Mouse (Mus musculus): ENCODE results near the gene Nrxn3. TPM values are rescaled to one million over a fixed set of nuclear protein-coding genes. Genes with fewer than 3 reads are reported as not detected.

Gene Nrxn3
- polyA plus RNA-seq, 1 experiment from 2014 or later: 3.5 TPM

DNA sequence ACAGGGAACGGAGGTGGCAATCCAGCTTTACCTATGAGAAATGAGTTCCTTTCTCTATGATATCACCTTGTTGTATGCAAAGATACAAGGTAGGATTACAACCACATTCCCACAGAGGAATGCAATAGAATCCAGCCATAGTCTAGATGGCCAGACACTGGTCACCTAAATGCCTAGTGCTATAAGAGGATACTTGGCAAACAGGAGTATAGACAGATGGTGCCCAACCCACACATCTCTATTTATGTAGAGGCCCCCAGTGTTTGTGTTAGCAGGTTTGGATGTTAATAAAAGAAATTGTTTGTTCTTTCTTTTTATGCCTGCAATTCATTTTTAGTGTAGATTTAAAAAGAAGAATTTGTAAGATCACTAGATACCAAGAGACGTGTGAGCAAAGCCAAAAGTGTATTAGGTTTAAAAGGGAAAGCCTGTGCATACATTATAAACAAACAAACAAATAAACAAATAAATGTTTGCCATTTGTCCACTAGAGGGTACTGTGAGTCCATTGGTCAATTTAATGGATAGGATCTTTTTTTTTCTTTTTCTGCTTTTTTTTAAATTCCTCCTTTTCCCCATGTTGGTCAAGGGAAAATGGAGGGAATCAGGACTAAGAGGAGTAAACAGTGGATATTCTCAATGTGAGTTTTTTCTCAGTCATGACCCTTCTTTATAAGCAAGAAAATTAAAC, 832.2 kb downstream of the Nrxn3 start:
- no peak overlapping the region for H3K27ac ChIP-seq (replicated peaks; ENCODE audit: low read depth, low read length)
- H3K4me2 ChIP-seq (ENCODE audit: low read depth, low read length): no peak overlapping the region
- no peak overlapping the region for H3K9ac ChIP-seq (replicated peaks; ENCODE audit: low read length)
- no peaks in the 10 kb centered on the region for H3K27me3 ChIP-seq (ENCODE audit: control insufficient read depth, insufficient read depth, low read length)
- DNase-seq (ENCODE audit: low spot score) (peak; percentile 34), ATAC-seq (replicated peaks; ENCODE audit: insufficient number of reproducible peaks, low FRiP score, low TSS enrichment, low read depth) (no peak)
- no peaks in the 10 kb centered on the region for H3K4me1 ChIP-seq (ENCODE audit: control insufficient read depth, insufficient read depth, low read length)
- WGBS: 68% methylated on average over 2 of the region's 2 CpGs
- H3K36me3 ChIP-seq (replicated peaks; ENCODE audit: control insufficient read depth, insufficient read depth, low read depth, low read length): no peaks in the 10 kb centered on the region
- H3K9me3 ChIP-seq (replicated peaks; ENCODE audit: control insufficient read depth, low read length): no peaks in the 10 kb centered on the region
- no peak overlapping the region for H3K4me3 ChIP-seq (ENCODE audit: low read depth, low read length)

DNA sequence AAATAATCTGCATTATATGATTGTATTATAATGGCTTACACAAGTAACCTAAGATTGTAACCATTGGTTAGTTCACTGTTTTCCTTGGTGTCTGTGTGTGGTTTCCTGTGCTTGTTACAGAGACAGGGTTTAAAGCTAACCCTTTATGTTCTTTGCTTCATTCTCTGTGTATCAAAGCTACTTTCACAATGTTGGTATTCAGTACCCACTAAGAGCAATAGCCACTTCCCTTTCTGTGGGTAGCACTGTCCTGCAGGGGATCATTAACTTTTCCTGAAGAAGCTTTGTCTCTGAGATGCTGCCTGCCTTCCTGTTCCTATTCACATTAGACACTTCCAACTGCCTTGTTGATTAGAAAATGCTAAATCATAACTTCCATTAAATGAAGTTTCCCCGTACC, 836.2 kb downstream of the Nrxn3 start:
- Histone ChIP-seq H3K9me3 (replicated peaks; ENCODE audit: control insufficient read depth, low read length) (no peaks in the 10 kb centered on the region), H3K4me3 (ENCODE audit: low read depth, low read length) (no peak overlapping the region), H3K27me3 (ENCODE audit: control insufficient read depth, insufficient read depth, low read length) (no peaks in the 10 kb centered on the region), H3K4me2 (ENCODE audit: low read depth, low read length) (no peak overlapping the region), H3K4me1 (ENCODE audit: control insufficient read depth, insufficient read depth, low read length) (no peaks in the 10 kb centered on the region), H3K36me3 (replicated peaks; ENCODE audit: control insufficient read depth, insufficient read depth, low read depth, low read length) (no peaks in the 10 kb centered on the region), H3K27ac (replicated peaks; ENCODE audit: low read depth, low read length) (no peak overlapping the region), H3K9ac (replicated peaks; ENCODE audit: low read length) (no peak overlapping the region)
- DNase-seq (ENCODE audit: low spot score) (no peak), ATAC-seq (replicated peaks; ENCODE audit: insufficient number of reproducible peaks, low FRiP score, low TSS enrichment, low read depth) (no peak)
- 69% methylated on average over 1 of the region's 1 CpGs for WGBS

DNA sequence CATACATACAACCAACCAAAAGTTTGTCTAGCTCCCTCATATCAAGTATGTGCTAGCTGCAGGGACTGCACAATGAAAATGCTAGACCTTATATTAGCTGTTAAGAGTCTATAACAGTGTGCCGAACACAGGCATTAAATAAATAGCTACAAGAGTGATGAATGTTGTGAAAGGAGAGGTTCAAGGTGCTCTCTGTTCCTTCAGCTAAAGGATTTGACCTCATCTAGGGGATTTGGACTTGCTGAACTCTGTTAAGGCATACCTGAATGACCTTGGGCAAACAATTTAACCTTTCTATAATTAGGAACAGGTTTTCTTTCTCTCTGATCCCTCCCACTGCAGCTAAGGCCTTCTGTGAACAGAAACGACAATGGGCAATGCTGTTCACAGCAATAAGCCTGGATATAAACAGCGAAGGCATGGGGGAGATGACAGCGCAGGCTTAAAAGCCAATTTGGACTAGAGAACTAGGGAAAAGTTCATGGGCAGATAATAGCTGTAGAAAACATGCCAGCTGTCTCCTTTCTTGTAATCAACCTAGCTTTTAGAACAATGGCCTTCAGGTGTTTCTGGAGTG, 839.4 kb downstream of the Nrxn3 start:
- no peak for DNase-seq (ENCODE audit: low spot score)
- Histone ChIP-seq H3K4me2 (ENCODE audit: low read depth, low read length) (no peak overlapping the region), H3K27me3 (ENCODE audit: control insufficient read depth, insufficient read depth, low read length) (no peaks in the 10 kb centered on the region), H3K4me3 (ENCODE audit: low read depth, low read length) (no peak overlapping the region), H3K27ac (replicated peaks; ENCODE audit: low read depth, low read length) (no peak overlapping the region), H3K4me1 (ENCODE audit: control insufficient read depth, insufficient read depth, low read length) (no peaks in the 10 kb centered on the region), H3K9me3 (replicated peaks; ENCODE audit: control insufficient read depth, low read length) (no peaks in the 10 kb centered on the region), H3K9ac (replicated peaks; ENCODE audit: low read length) (no peak overlapping the region), H3K36me3 (replicated peaks; ENCODE audit: control insufficient read depth, insufficient read depth, low read depth, low read length) (no peaks in the 10 kb centered on the region)
- 43% methylated on average over 4 of the region's 4 CpGs for WGBS
- no peak for ATAC-seq (replicated peaks; ENCODE audit: insufficient number of reproducible peaks, low FRiP score, low TSS enrichment, low read depth)

DNA sequence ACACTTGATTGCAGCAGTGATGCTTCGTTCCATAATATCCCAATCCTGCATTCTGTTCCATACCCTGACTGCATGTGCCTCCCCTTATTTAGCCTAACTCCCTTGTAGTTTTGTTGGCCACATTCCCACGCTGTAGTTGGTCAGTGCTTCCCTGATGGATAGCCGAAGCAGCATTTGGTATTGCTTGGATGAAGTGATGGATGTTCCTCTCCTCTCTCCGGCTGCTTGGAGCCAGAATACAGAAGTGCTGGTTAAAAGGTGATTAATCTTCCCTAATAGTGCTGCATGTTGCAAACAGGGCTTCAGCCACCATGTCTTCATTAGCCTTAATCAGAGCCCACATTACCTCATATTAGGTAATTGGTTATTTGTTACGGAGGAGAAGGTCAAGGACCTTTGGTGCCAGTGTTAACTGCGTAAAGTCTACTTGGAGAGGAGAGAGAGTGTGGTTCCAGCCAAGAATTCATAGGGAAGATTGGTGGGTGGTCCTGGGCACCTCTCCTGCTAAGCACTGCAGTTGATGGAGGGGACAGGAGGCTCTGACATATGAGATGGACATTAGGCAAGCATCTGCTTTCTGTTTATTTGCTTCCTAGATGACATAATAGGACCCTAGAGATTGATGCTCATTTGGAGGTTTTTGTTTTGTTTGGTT, 846.2 kb downstream of the Nrxn3 start:
- Histone ChIP-seq H3K4me3 (ENCODE audit: low read depth, low read length) (no peak overlapping the region), H3K9me3 (replicated peaks; ENCODE audit: control insufficient read depth, low read length) (no peaks in the 10 kb centered on the region), H3K9ac (replicated peaks; ENCODE audit: low read length) (no peak overlapping the region), H3K4me2 (ENCODE audit: low read depth, low read length) (no peak overlapping the region), H3K36me3 (replicated peaks; ENCODE audit: control insufficient read depth, insufficient read depth, low read depth, low read length) (no peaks in the 10 kb centered on the region), H3K4me1 (ENCODE audit: control insufficient read depth, insufficient read depth, low read length) (no peaks in the 10 kb centered on the region), H3K27me3 (ENCODE audit: control insufficient read depth, insufficient read depth, low read length) (no peaks in the 10 kb centered on the region), H3K27ac (replicated peaks; ENCODE audit: low read depth, low read length) (no peak overlapping the region)
- 71% methylated on average over 6 of the region's 6 CpGs for WGBS
- ATAC-seq (replicated peaks; ENCODE audit: insufficient number of reproducible peaks, low FRiP score, low TSS enrichment, low read depth) (no peak), DNase-seq (ENCODE audit: low spot score) (no peak)

DNA sequence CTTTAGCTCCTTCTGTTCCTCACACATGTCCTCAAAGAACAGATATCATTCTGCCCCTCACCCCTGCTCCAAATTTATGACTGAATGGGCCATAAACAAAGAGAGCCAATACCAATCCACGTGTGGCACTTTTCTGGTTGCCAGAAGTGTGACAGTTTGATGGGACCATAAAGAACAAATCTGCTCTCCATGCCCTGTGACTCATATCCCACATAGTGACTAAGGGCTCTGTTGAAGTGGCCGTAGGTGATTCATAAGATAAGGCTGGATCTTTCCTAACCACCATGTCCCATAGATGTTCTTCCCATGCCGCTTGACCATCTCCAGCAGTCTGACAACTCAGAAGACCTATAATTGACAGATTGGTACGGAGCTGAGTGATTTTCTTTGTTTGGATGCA, 869.8 kb downstream of the Nrxn3 start:
- 83% methylated on average over 4 of the region's 4 CpGs for WGBS
- ATAC-seq (replicated peaks; ENCODE audit: insufficient number of reproducible peaks, low FRiP score, low TSS enrichment, low read depth): no peak
- H3K36me3 ChIP-seq (replicated peaks; ENCODE audit: control insufficient read depth, insufficient read depth, low read depth, low read length): no peaks in the 10 kb centered on the region

DNA sequence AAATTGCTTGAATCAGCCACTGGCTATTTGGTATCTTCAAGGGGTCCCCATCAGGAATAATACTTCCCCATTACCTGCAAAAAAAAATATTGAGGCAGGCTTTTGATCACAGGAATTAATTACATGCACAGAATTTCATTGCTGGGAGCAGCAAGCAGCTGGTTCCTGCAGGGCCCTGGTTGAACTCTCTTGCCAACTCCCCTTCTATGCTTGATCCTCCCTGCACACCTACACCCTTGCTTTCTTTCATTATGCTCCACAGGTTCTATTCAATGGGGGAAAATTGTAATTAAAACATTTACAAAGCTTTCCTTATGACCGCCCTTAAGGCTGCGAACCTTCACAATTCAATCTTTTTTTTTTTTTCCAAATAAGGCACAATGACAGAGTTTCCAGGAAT, 891.0 kb downstream of the Nrxn3 start:
- H3K27ac ChIP-seq (replicated peaks; ENCODE audit: low read depth, low read length): no peak overlapping the region
- no peak overlapping the region for H3K9ac ChIP-seq (replicated peaks; ENCODE audit: low read length)
- 75% methylated on average over 2 of the region's 2 CpGs for WGBS
- DNase-seq (ENCODE audit: low spot score): no peak
- H3K27me3 ChIP-seq (ENCODE audit: control insufficient read depth, insufficient read depth, low read length): no peaks in the 10 kb centered on the region
- H3K36me3 ChIP-seq (replicated peaks; ENCODE audit: control insufficient read depth, insufficient read depth, low read depth, low read length): no peaks in the 10 kb centered on the region
- no peak overlapping the region for H3K4me3 ChIP-seq (ENCODE audit: low read depth, low read length)
- ATAC-seq (replicated peaks; ENCODE audit: insufficient number of reproducible peaks, low FRiP score, low TSS enrichment, low read depth): no peak
- H3K9me3 ChIP-seq (replicated peaks; ENCODE audit: control insufficient read depth, low read length): no peaks in the 10 kb centered on the region
- no peaks in the 10 kb centered on the region for H3K4me1 ChIP-seq (ENCODE audit: control insufficient read depth, insufficient read depth, low read length)
- H3K4me2 ChIP-seq (ENCODE audit: low read depth, low read length): no peak overlapping the region

More for the DNA sequence above, 869.8 kb downstream of the Nrxn3 start:
- DNase-seq (ENCODE audit: low spot score): no peak
- Histone ChIP-seq H3K9me3 (replicated peaks; ENCODE audit: control insufficient read depth, low read length) (no peaks in the 10 kb centered on the region), H3K4me2 (ENCODE audit: low read depth, low read length) (no peak overlapping the region), H3K27me3 (ENCODE audit: control insufficient read depth, insufficient read depth, low read length) (no peaks in the 10 kb centered on the region), H3K4me3 (ENCODE audit: low read depth, low read length) (no peak overlapping the region), H3K9ac (replicated peaks; ENCODE audit: low read length) (no peak overlapping the region), H3K27ac (replicated peaks; ENCODE audit: low read depth, low read length) (no peak overlapping the region), H3K4me1 (ENCODE audit: control insufficient read depth, insufficient read depth, low read length) (no peaks in the 10 kb centered on the region)

DNA sequence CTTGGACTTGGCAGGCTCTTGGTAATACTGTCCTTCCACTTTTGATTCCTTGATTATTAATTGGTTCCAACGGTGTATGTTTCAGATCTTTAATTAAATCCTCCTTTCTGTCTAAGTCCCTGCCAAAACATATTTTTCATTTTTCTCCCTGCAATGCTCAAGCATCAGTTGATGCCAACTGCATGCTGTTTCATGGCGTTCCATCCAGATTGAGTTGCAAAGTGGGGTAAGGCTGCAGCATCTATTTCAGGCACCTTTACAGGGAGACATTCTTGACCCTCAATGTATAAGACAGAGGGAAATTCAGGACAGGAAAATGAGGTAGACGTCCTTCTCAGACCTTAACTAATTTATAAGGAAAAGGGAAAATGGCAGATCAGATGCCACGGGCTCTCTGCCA, 903.1 kb downstream of the Nrxn3 start:
- H3K27ac ChIP-seq (replicated peaks; ENCODE audit: low read depth, low read length): no peak overlapping the region
- H3K4me1 ChIP-seq (ENCODE audit: control insufficient read depth, insufficient read depth, low read length): no peaks in the 10 kb centered on the region
- H3K9ac ChIP-seq (replicated peaks; ENCODE audit: low read length): no peak overlapping the region
- no peak for ATAC-seq (replicated peaks; ENCODE audit: insufficient number of reproducible peaks, low FRiP score, low TSS enrichment, low read depth)
- WGBS: 78% methylated on average over 4 of the region's 4 CpGs
- no peaks in the 10 kb centered on the region for H3K27me3 ChIP-seq (ENCODE audit: control insufficient read depth, insufficient read depth, low read length)
- no peak for DNase-seq (ENCODE audit: low spot score)
- no peak overlapping the region for H3K4me2 ChIP-seq (ENCODE audit: low read depth, low read length)
- H3K4me3 ChIP-seq (ENCODE audit: low read depth, low read length): no peak overlapping the region
- no peaks in the 10 kb centered on the region for H3K9me3 ChIP-seq (replicated peaks; ENCODE audit: control insufficient read depth, low read length)
- H3K36me3 ChIP-seq (replicated peaks; ENCODE audit: control insufficient read depth, insufficient read depth, low read depth, low read length): no peaks in the 10 kb centered on the region

DNA sequence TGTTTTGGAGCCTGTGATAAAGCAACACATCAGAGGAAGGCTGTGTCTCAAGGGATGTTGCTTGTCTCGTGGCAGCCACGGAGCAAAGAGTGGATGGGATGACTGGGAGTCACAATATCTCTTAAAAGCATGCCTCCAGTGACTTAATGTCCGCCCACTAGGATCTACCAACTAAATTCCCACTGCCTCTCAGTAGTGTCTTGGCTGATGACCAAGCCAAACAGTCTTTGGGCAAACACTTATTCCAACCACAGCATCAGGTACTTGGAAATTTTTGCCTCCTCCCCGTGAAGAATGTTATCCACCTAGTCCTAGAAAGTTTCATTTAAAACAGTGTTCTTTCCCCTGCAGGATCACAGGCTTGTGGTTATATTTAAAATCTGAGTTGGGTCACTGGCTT, 917.4 kb downstream of the Nrxn3 start:
- Histone ChIP-seq H3K27me3 (ENCODE audit: control insufficient read depth, insufficient read depth, low read length) (no peaks in the 10 kb centered on the region), H3K36me3 (replicated peaks; ENCODE audit: control insufficient read depth, insufficient read depth, low read depth, low read length) (no peaks in the 10 kb centered on the region), H3K9ac (replicated peaks; ENCODE audit: low read length) (no peak overlapping the region), H3K4me2 (ENCODE audit: low read depth, low read length) (no peak overlapping the region), H3K4me3 (ENCODE audit: low read depth, low read length) (no peak overlapping the region), H3K9me3 (replicated peaks; ENCODE audit: control insufficient read depth, low read length) (no peaks in the 10 kb centered on the region), H3K4me1 (ENCODE audit: control insufficient read depth, insufficient read depth, low read length) (no peaks in the 10 kb centered on the region), H3K27ac (replicated peaks; ENCODE audit: low read depth, low read length) (no peak overlapping the region)
- ATAC-seq (replicated peaks; ENCODE audit: insufficient number of reproducible peaks, low FRiP score, low TSS enrichment, low read depth): no peak
- WGBS: 71% methylated on average over 4 of the region's 4 CpGs
- no peak for DNase-seq (ENCODE audit: low spot score)
